ENCODE assay signal across 10 mouse cellular contexts in the genomic region with DNA sequence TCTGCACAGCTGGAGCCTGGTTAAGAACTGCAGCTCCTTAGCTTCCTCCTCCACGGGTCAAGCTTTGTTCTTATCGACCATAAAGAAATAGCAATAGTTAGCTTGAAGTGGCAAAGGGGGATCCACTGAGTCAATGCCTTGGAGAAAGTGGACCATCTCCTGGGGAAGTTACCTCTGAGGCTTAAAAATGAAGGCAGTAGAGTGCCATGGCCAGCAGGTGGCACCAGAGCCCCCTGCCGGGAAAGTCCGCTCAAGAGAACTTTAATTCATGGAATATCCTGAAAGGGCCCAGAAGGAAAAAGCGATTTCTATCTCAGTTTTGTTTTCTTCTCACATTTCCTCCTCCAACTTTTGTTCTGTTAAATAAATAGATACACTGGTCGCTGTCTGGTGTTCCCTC. TPM values are rescaled to one million over a fixed set of nuclear protein-coding genes. Genes with fewer than 3 reads are reported as not detected.
DNase-seq lines count a peak whose midpoint lies in the region; ATAC-seq and TF ChIP-seq lines count a peak whose summit lies in the region.
"Had no signal": no experiment of that assay in that cellular context is flagged by ENCODE, and none has a peak within 500 bp of the region (broad histone marks: within the 10 kb centered on the region; RNA-seq: fewer than 3 reads in every experiment).

No protein-coding gene starts in this region.

- no peak overlapping the region for H3K4me2 ChIP-seq in liver, postnatal 0 days (ENCODE audit: low read depth, low read length)
- H3K4me2 ChIP-seq in liver, embryonic 11.5 days: no peak overlapping the region
- no peak overlapping the region for H3K4me2 ChIP-seq in midbrain, postnatal 0 days (ENCODE audit: low read depth, low read length, poor library complexity, severe bottlenecking)
- H3K4me2 ChIP-seq: midbrain, embryonic 12.5 days had no signal

- H3K27ac ChIP-seq in liver, postnatal 0 days (ENCODE audit: low read depth): no peak overlapping the region
- no peak overlapping the region for H3K27ac ChIP-seq in liver, embryonic 11.5 days (ENCODE audit: low read depth, low read length)
- H3K27ac ChIP-seq in midbrain, postnatal 0 days (ENCODE audit: low read depth, low read length): no peak overlapping the region
- H3K27ac ChIP-seq: midbrain, embryonic 12.5 days had no signal

- TF ChIP-seq EP300 in liver, postnatal 0 days (IDR thresholded peaks at IDR 0.05; ENCODE audit: low read depth): no peak

- no peaks in the 10 kb centered on the region for H3K9me3 ChIP-seq in liver, postnatal 0 days (ENCODE audit: low read length)
- H3K9me3 ChIP-seq in liver, embryonic 11.5 days (ENCODE audit: control insufficient read depth, low read length): no peaks in the 10 kb centered on the region
- no peaks in the 10 kb centered on the region for H3K9me3 ChIP-seq in midbrain, postnatal 0 days (ENCODE audit: low read length)
- H3K9me3 ChIP-seq: midbrain, embryonic 12.5 days had no signal

- no peak for DNase-seq in frontal cortex, postnatal 25 days (ENCODE audit: low spot score in 2 of 2)
- DNase-seq in liver, postnatal 0 days: no peak
- DNase-seq in liver, embryonic 11.5 days (ENCODE audit: low spot score): no peak
- peak; percentile 44 to 71 for DNase-seq in heart, postnatal 36 days
- DNase-seq in midbrain, postnatal 0 days (ENCODE audit: low spot score): peak; percentile 63
- no peak for DNase-seq in urinary bladder, postnatal 10 days (ENCODE audit: low spot score)

- H3K4me3 ChIP-seq in liver, postnatal 0 days (ENCODE audit: low read depth, low read length): no peak overlapping the region
- no peak overlapping the region for H3K4me3 ChIP-seq in liver, embryonic 11.5 days (ENCODE audit: low read depth, low read length)
- H3K4me3 ChIP-seq in midbrain, postnatal 0 days (ENCODE audit: low read depth, low read length): no peak overlapping the region
- H3K4me3 ChIP-seq: midbrain, embryonic 12.5 days had no signal

- intact Hi-C loops in heart, postnatal 36 days (cut with DNase I): loop anchor here (1.0 to 10.0 kb wide), 3 partner anchors 60 to 483 kb away; no protein-coding TSS in a partner anchor

- WGBS in liver, postnatal 0 days (ENCODE audit: insufficient replicate concordance): 45% methylated on average over 6 of the region's 6 CpGs
- 41% methylated on average over 6 of the region's 6 CpGs for WGBS in liver, embryonic 11.5 days
- 36% methylated on average over 6 of the region's 6 CpGs for WGBS in midbrain, postnatal 0 days

- H3K4me1 ChIP-seq in liver, postnatal 0 days (ENCODE audit: insufficient read depth): no peaks in the 10 kb centered on the region
- H3K4me1 ChIP-seq in liver, embryonic 11.5 days (replicated peaks; ENCODE audit: control insufficient read depth, insufficient read depth, low read length): no peaks in the 10 kb centered on the region
- H3K4me1 ChIP-seq in midbrain, postnatal 0 days (ENCODE audit: insufficient read depth, low read length): no peaks in the 10 kb centered on the region
- H3K4me1 ChIP-seq: midbrain, embryonic 12.5 days had no signal

- H3K27me3 ChIP-seq in liver, postnatal 0 days (ENCODE audit: insufficient read depth, low read length): no peaks in the 10 kb centered on the region
- no peaks in the 10 kb centered on the region for H3K27me3 ChIP-seq in liver, embryonic 11.5 days (replicated peaks; ENCODE audit: control insufficient read depth, insufficient read depth, low read length)
- no peaks in the 10 kb centered on the region for H3K27me3 ChIP-seq in midbrain, postnatal 0 days (ENCODE audit: insufficient read depth, low read length)
- H3K27me3 ChIP-seq: midbrain, embryonic 12.5 days had no signal

- H3K36me3 ChIP-seq in liver, postnatal 0 days (replicated peaks; ENCODE audit: insufficient read depth, low read length): peaks cover 20% of the 10 kb centered on the region
- H3K36me3 ChIP-seq in liver, embryonic 11.5 days (ENCODE audit: control insufficient read depth, insufficient read depth, low read length): peaks cover 10% of the 10 kb centered on the region; the same call in 1 of the 2 replicates
- peaks cover 50% of the 10 kb centered on the region for H3K36me3 ChIP-seq in midbrain, postnatal 0 days (ENCODE audit: insufficient read depth, low read length)

- H3K9ac ChIP-seq in liver, postnatal 0 days (replicated peaks): no peak overlapping the region
- no peak overlapping the region for H3K9ac ChIP-seq in liver, embryonic 11.5 days (ENCODE audit: low read depth, low read length)
- no peak overlapping the region for H3K9ac ChIP-seq in midbrain, postnatal 0 days (replicated peaks; ENCODE audit: low read length, poor library complexity, severe bottlenecking)
- H3K9ac ChIP-seq: midbrain, embryonic 12.5 days had no signal

- peak; percentile 75 for TF ChIP-seq CTCF in liver, postnatal 0 days (IDR thresholded peaks at IDR 0.05; ENCODE audit: low read depth)
- TF ChIP-seq CTCF in midbrain, postnatal 0 days (IDR thresholded peaks at IDR 0.05): peak; percentile 89

- ATAC-seq in frontal cortex, adult (ENCODE audit: low TSS enrichment): peak; percentile 72
- ATAC-seq in liver, postnatal 0 days: no peak
- no peak for ATAC-seq in liver, embryonic 11.5 days (replicated peaks; ENCODE audit: low FRiP score)
- ATAC-seq in activated CD4-positive, CD25-positive, alpha-beta regulatory T cell, adult 4 months: peak; percentile 40
- ATAC-seq in midbrain, postnatal 0 days (ENCODE audit: low FRiP score): no peak

RNA-seq across cellular contexts. Expression of a gene that starts 27.0 kb away (rescaled TPM):
- not detected in 2 replicates for polyA plus RNA-seq in liver, postnatal 0 days (2015; fragmentation: Nextera tagmentation; extraction: Ambion mirVana)
- polyA plus RNA-seq in liver, embryonic 11.5 days (2014; fragmentation: Nextera tagmentation; extraction: Ambion mirVana): not detected in 2 replicates
- polyA plus RNA-seq in activated CD4-positive, CD25-positive, alpha-beta regulatory T cell, adult 4 months (2017; shearing (Covaris generic)): not detected
- total RNA-seq in heart, postnatal 36 days (2021): not detected
- total RNA-seq in midbrain, postnatal 0 days (2014; rRNA removed): not detected in 2 replicates
- not detected in 2 replicates for polyA plus RNA-seq in midbrain, postnatal 0 days (2015; fragmentation: Nextera tagmentation; extraction: Ambion mirVana)
- polyA plus RNA-seq: heart, embryonic 14.5 days; midbrain, embryonic 12.5 days had no signal

RNA-seq across cellular contexts. Expression of a gene that starts 43.5 kb away (rescaled TPM):
- polyA plus RNA-seq in liver, postnatal 0 days (2015; fragmentation: Nextera tagmentation; extraction: Ambion mirVana): not detected in 2 replicates
- polyA plus RNA-seq in liver, embryonic 11.5 days (2014; fragmentation: Nextera tagmentation; extraction: Ambion mirVana): not detected in 2 replicates
- not detected for polyA plus RNA-seq in activated CD4-positive, CD25-positive, alpha-beta regulatory T cell, adult 4 months (2017; shearing (Covaris generic))
- total RNA-seq in heart, postnatal 36 days (2021): not detected
- not detected in 2 replicates for total RNA-seq in midbrain, postnatal 0 days (2014; rRNA removed)
- polyA plus RNA-seq in midbrain, postnatal 0 days (2015; fragmentation: Nextera tagmentation; extraction: Ambion mirVana): not detected in 2 replicates
- polyA plus RNA-seq: heart, embryonic 14.5 days; midbrain, embryonic 12.5 days had no signal

Comparison
In these comparisons a context has a peak if more than half of its experiments do, and no peak if none do; other contexts are left out.
1. ATAC-seq: peak in frontal cortex, adult (single experiment) and activated CD4-positive, CD25-positive, alpha-beta regulatory T cell, adult 4 months (single experiment); none in liver, postnatal 0 days (single experiment), liver, embryonic 11.5 days (single experiment) and midbrain, postnatal 0 days (single experiment).
2. DNase-seq: peak in heart, postnatal 36 days (2 of 2) and midbrain, postnatal 0 days (single experiment); none in frontal cortex, postnatal 25 days (0 of 2), liver, postnatal 0 days (single experiment), liver, embryonic 11.5 days (single experiment) and urinary bladder, postnatal 10 days (single experiment).